Mouse (Mus musculus) intestine, postnatal 0 days (tissue): Measurements from ENCODE around the gene Fgfr2. TPM values are rescaled to one million over a fixed set of nuclear protein-coding genes. Genes with fewer than 3 reads are reported as not detected.

Source experiments
- ATAC-seq: fragments of 200-750 bp; cut with Nextera tagmentation; 2 replicates; pipeline ENCODE4 v1.8.0; 2017; ENCODE audit warnings: mild to moderate bottlenecking, moderate TSS enrichment, moderate library complexity
- H3K27ac ChIP-seq: fragments of 300-500 bp; sonication (generic); 2 replicates; pipeline ENCODE4 v1.5.1; 2014; ENCODE audit warnings: mild to moderate bottlenecking, low read depth, low read length, moderate library complexity
- H3K27me3 ChIP-seq: fragments of 300-500 bp; sonication (generic); replicated peaks from 2 replicates; pipeline ENCODE4 v1.6.1; 2014; ENCODE audit warnings: low read length, mixed read lengths; ENCODE audit not compliant: control insufficient read depth, insufficient read depth
- H3K36me3 ChIP-seq: fragments of 300-500 bp; sonication (generic); 2 replicates; pipeline ENCODE4 v1.6.1; 2014; ENCODE audit warnings: mild to moderate bottlenecking, moderate library complexity; ENCODE audit not compliant: control insufficient read depth, insufficient read depth
- H3K4me1 ChIP-seq: fragments of 300-500 bp; sonication (generic); replicated peaks from 2 replicates; pipeline ENCODE4 v1.6.1; 2014; ENCODE audit warnings: antibody characterized with exemption, low read length, mixed read lengths; ENCODE audit not compliant: control insufficient read depth, insufficient read depth
- H3K4me2 ChIP-seq: fragments of 300-500 bp; sonication (generic); replicated peaks from 2 replicates; pipeline ENCODE4 v1.6.1; 2014; ENCODE audit warnings: low read depth, mild to moderate bottlenecking, moderate library complexity
- H3K4me3 ChIP-seq: fragments of 300-500 bp; sonication (generic); 2 replicates; pipeline ENCODE4 v1.5.1; 2014; ENCODE audit warnings: low read depth, low read length
- H3K9ac ChIP-seq: fragments of 300-500 bp; sonication (generic); 2 replicates; pipeline ENCODE4 v1.6.1; 2014; ENCODE audit warnings: mild to moderate bottlenecking, low read depth, low read length
- H3K9me3 ChIP-seq: fragments of 300-500 bp; sonication (generic); 2 replicates; pipeline ENCODE4 v1.6.1; 2016; ENCODE audit warnings: mixed run types; ENCODE audit not compliant: control insufficient read depth
- CTCF ChIP-seq: sonication (generic); IDR thresholded peaks from 2 replicates; pipeline ENCODE4 v1.5.1; 2016; ENCODE audit warnings: low read depth, mild to moderate bottlenecking, control low read depth, antibody characterized with exemption, moderate library complexity
- WGBS: fragments of 180-500 bp; shearing (Covaris S2); extraction: QIAGEN DNeasy Blood & Tissue Kit; methylation state at CpG from one replicate; pipeline ENCODE4 v1.1.7; 2014; 5-methylcytosine and 5-hydroxymethylcytosine counted together
- polyA plus RNA-seq: library from polyadenylated mRNA; unstranded; fragments of >200 nt; fragmentation: Nextera tagmentation; extraction: Ambion mirVana; gene quantifications from 2 replicates; pipeline ENCODE4 v1.2.1, GENCODE M21; 2015

The Fgfr2 gene
- polyA plus RNA-seq, 1 experiment from 2014 or later: 29.5 TPM

DNA sequence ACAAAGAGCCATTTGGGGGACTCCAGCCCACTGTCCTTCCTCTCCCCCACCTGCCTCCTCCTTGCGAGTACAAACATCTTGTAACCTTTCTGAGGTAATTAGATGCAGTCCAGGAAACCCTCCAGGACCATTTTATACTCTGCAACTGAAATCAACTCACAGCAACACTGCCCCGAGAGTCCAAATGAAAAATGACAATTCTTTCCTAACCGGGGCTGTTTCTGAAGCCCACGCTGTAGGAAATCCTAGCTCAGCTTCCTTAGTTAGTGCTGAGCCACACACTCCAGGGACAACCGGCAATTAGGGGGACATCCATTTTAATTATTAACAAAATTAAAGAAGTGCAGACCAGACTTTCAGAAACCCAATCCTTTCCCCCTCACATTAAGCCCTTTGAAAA, 2863.1 kb downstream of the Fgfr2 start:
- Histone ChIP-seq H3K9me3 (no peaks in the 10 kb centered on the region), H3K4me1 (peaks cover 15% of the 10 kb centered on the region; the same call in 1 of the 2 replicates), H3K27ac (no peak overlapping the region), H3K36me3 (no peaks in the 10 kb centered on the region; the same call in 1 of the 2 replicates), H3K4me2 (peak overlapping the region; percentile 90), H3K9ac (no peak overlapping the region), H3K27me3 (no peaks in the 10 kb centered on the region), H3K4me3 (no peak overlapping the region)
- 33% methylated on average over 5 of the region's 5 CpGs for WGBS
- peak; percentile 50; the same call in 1 of the 2 replicates for TF ChIP-seq CTCF
- ATAC-seq: no peak

DNA sequence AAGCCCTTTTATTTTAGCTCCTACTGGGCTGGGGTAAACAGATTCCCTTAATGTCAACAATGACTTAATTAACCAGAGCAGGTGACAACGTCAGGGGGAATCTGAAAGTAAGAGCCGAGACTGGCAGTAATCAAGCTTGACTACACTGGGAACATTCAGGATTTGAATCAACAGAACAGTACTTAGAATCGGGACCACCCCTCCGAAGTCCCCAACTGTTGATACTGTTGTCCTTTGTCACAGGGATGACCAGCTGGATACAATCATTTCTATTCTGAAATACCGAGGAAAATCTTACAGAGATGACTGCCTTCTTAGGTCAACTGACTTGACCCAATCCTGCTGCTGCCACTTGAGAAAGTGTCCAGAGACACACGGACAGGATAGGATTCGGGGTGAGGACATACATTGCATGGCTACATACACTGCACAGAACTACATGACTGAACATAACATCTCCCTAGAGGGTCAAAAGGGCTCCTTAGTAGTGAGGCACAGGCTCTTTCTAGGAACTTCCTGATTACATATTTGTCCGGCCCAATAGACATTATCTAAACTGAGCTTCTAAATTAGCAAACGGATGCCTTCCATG, 2864.3 kb downstream of the Fgfr2 start:
- peaks cover 16% of the 10 kb centered on the region for H3K4me1 ChIP-seq

DNA sequence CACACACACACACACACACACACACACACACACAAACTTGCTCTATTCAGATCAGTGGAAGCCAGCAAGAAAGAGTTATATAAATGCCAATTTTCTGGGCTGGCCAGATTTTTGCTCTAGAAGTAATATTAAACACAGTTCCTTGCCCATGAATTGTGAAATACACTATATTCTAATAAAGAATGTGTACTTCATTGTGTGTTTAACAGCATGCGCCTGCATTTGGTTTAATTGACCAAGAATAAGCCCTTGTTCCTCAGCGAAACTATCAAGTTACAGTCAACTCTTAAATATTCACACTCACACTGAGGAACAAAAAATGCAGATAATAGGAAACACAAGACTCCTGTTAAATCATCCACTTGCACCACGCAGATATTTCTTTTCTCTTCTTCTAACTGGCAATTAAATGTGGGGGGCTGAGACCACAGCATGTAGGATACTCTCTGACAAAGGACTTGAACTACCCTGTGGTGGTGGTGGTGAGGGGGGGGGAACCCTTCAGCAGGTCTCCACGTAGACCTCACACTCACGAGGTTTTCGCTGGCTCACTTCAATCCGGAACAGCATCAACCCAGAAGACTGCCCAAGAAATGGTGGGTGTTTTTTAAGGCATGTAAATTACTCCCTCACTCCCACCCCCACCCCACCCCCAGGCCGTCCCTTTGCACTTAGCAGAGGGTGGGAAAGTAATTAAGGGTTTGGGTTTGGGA, 2865.0 kb downstream of the Fgfr2 start:
- H3K27ac ChIP-seq: no peak overlapping the region
- no peak overlapping the region for H3K9ac ChIP-seq
- no peak for ATAC-seq
- no peaks in the 10 kb centered on the region; the same call in 1 of the 2 replicates for H3K36me3 ChIP-seq
- WGBS: 43% methylated on average over 8 of the region's 8 CpGs
- no peaks in the 10 kb centered on the region for H3K9me3 ChIP-seq
- peak overlapping the region; percentile 45 for H3K4me2 ChIP-seq
- H3K4me3 ChIP-seq: peak overlapping the region; percentile 12; the same call in 1 of the 2 replicates
- no peaks in the 10 kb centered on the region for H3K27me3 ChIP-seq
- TF ChIP-seq CTCF: no peak
- H3K4me1 ChIP-seq: peaks cover 20% of the 10 kb centered on the region

More for the DNA sequence above, 2864.3 kb downstream of the Fgfr2 start:
- no peak overlapping the region for H3K27ac ChIP-seq
- no peaks in the 10 kb centered on the region for H3K27me3 ChIP-seq
- TF ChIP-seq CTCF: no peak
- no peak for ATAC-seq
- H3K4me3 ChIP-seq: peak overlapping the region; percentile 12; the same call in 1 of the 2 replicates
- H3K9ac ChIP-seq: no peak overlapping the region
- no peaks in the 10 kb centered on the region for H3K9me3 ChIP-seq
- H3K36me3 ChIP-seq: no peaks in the 10 kb centered on the region; the same call in 1 of the 2 replicates
- H3K4me2 ChIP-seq: peak overlapping the region; percentile 45
- 16% methylated on average over 9 of the region's 9 CpGs for WGBS

DNA sequence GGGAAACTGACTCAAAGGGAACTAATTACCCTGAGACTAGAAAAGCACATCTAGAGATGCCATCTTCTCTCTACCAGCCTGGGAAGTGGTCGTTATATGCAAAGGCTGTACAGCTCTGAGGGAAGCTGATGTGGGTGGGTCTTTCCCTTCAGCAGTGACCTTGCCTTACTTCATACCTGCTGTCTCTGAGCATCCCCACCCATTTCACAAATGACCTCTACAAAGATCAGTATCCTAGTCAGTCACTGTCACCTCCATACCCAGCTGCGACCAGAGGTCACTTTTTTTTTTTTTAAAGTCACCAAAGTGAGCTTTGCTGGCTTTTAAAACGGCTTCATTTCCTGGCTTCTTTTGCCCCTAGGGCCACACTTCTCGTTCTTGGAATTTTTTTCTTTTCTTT, 2869.9 kb downstream of the Fgfr2 start:
- TF ChIP-seq CTCF: no peak
- peaks cover 11% of the 10 kb centered on the region; the same call in 1 of the 2 replicates for H3K4me1 ChIP-seq
- no peak overlapping the region for H3K4me3 ChIP-seq
- H3K4me2 ChIP-seq: no peak overlapping the region
- H3K36me3 ChIP-seq: no peaks in the 10 kb centered on the region
- H3K27ac ChIP-seq: no peak overlapping the region
- ATAC-seq: no peak
- H3K9me3 ChIP-seq: no peaks in the 10 kb centered on the region
- no peaks in the 10 kb centered on the region for H3K27me3 ChIP-seq
- H3K9ac ChIP-seq: no peak overlapping the region
- 35% methylated on average over 4 of the region's 4 CpGs for WGBS

DNA sequence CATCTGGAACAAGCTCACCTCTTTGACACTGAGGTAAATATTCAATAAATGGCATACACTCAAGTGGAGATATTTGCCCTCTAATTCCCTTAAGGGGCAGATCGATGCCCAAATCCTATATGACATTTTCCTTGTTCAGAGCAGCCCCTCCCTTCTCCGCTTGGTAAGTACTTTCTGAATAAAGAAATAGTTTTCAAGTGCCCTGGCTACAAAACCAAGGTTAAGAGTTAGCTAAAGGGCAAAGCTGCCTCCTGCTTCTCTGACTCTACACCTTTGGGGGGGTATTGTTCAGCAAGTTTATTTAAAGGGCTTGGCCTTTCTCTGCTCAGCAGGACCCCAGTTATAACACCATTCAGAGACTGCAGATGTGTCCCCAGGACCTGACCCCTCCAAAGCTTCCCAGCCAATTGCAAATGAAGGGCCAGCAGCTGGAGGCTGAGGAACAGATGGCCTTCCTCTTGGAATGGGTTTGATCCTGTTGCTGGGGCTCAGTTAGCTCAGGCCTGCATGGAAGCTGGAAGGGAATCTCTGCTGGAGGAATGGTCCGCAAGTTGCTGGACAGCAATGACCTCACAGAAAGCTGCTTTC, 2871.1 kb downstream of the Fgfr2 start:
- Histone ChIP-seq H3K27me3 (no peaks in the 10 kb centered on the region), H3K4me2 (no peak overlapping the region), H3K4me3 (no peak overlapping the region), H3K9ac (no peak overlapping the region), H3K4me1 (peaks cover 11% of the 10 kb centered on the region), H3K27ac (no peak overlapping the region), H3K9me3 (no peaks in the 10 kb centered on the region), H3K36me3 (no peaks in the 10 kb centered on the region)
- no peak for ATAC-seq
- WGBS: 62% methylated on average over 3 of the region's 3 CpGs
- TF ChIP-seq CTCF: no peak

DNA sequence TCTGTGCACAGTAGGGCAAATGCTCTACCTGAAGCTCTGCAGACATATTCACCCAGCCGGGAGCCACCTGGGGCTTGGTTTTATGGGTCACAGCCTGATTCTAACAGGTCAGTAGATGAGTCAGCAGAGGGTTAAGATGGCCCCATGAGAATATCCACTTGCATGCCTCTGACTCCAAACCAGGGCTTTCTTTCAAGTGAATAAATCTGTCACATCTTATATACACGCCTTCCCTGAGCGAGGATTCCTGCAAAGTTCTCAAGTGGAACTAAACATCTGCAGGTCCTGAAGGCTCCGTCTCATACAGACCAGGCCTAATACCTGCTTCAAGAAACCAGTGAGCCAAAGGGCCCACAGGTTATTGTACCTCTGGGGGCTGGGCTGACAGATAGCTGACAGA, 2872.2 kb downstream of the Fgfr2 start:
- Histone ChIP-seq H3K27me3 (no peaks in the 10 kb centered on the region), H3K4me3 (no peak overlapping the region), H3K9ac (no peak overlapping the region), H3K36me3 (no peaks in the 10 kb centered on the region), H3K4me2 (no peak overlapping the region), H3K9me3 (no peaks in the 10 kb centered on the region), H3K27ac (no peak overlapping the region), H3K4me1 (peaks cover 15% of the 10 kb centered on the region)
- ATAC-seq: no peak
- WGBS: 59% methylated on average over 4 of the region's 4 CpGs
- TF ChIP-seq CTCF: no peak
